Mouse (Mus musculus): ENCODE measurements at regions not wholly inside any gene's neighbourhood (a gene's known extent, or its start where the extent isn't known, plus 50 kb on each side); places are given as distances from the start of the nearest gene placed in this dataset.

DNA sequence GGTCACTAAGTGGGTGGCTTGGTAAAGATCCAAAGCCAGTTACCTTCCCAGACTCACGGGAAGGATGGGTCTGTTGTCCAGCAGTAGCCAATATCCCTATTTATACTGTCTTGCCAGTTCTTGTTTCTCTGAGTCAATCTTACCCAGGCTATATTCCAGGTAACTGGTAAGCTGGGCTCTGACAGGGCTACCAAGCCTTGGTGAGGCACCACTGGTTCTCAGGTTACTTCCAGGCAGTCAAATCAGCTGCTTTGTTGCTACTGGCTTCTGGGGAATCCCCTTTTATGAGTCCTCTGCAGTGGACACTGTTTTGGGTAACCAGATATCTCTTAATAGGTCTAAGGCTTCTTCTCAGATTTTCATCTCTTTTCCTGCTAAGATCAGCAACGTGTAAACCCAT is 178.8 kb upstream of the Nampt start:
- no peak for DNase-seq (ENCODE audit: low read depth, low spot score)

DNA sequence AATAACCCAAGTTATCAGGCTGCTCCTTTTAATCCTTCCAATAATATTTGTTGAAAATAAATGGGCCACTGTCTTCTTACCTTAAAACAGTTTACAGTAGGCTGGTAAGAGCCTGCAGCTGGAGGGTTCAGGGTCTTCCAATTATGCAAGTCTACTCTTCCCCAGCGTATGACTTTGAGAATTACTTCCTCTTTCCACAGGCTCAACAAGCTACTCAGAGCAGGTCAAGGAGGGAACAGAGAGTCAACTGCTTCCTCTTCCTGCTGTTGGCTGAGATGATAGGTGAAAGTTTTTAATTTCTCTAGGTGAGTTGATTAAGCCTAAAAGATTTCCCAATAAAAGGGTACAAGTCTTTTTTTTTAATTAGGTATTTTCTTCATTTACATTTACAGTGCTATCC is 176.9 kb upstream of the Nampt start:
- no peak for DNase-seq (ENCODE audit: low read depth, low spot score)

DNA sequence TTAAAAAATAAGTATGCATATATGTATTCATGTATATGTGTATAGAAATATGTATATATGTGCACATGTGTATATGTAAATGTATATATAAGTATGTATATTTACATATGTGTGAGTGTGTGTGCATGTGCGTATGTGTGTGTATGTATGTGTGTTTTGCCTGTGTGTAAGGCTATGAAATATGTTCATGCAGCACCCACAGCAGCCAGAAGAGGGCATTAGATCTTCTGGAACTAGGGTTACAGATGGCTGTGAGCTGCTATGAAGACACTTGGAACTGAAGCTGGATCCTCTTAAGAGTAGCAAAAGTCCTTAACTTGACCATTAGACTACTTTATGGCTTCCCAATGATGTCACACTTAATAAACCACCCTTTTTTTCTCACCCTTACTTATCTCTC is 166.2 kb upstream of the Nampt start:
- DNase-seq (ENCODE audit: low read depth, low spot score), result peak; percentile 29

DNA sequence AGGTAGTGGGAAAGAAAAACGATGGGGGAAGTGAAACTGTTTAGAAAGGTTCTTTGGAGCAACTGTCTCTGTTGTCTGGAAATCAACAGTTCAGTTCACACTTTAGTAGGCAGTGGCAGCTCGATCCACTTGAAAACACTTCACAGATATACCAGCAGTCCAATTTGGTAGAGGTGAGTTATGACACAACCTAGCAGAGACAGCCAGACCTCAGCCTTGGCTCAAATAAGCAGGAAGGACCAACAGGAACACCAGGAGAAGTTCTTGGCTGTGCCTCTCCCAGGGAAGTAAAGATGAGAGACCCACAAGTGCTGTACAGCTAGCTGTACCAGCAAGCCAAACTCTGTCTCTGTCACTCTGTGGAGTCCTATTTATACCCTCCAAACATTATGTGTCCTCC is 163.2 kb upstream of the Nampt start:
- no peak for DNase-seq (ENCODE audit: low read depth, low spot score)

DNA sequence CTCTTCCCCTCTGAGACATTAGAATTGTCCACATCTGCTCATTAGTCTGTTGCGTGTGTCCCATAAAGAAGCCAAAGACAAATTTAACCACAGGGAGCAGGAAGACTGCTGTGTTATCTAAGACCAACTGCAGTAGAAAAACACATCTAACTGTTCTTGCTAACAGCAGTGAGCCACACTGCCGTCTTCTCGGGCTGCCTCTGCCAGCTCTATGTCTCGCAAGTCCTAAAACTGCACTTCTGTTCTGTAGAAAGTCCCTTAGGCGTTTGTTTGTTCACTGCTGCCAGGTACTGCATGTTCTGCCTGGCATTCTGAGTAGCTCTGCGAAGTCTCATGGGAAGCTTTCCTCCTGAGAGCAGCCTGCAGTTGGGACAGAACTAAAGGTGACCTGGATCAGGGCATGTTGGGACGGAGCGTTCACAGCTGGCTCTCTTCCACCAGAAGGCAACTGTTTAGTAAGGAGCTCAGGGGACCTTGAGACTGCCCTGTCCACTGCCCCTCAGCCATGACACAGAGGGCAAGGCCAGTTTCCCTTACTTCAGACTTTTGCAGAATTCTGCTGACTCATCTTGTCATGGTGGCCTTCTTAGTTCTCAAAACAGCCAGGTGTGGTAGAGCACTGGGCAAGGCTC is 157.4 kb upstream of the Nampt start:
- DNase-seq (ENCODE audit: low read depth, low spot score), result no peak

DNA sequence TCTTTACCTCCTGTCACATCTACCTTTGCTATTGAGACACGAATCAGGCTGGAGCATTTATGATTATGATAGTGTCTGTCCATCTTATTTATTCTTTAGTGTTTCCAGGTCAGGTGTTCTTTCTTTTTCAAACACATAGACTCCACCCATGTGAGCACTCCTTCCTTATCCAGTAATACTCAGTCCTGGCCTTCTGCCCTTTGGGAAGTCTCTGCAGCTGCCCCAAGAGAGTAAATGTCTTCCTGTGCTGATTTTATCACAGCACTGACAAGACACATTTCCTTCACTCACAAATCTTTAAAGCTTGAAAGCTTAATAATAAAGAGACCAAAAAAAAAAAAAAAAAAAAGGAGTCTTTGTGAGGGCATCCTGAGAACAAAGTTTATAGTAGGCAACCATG is 153.3 kb upstream of the Nampt start:
- DNase-seq (ENCODE audit: low read depth, low spot score), result no peak

DNA sequence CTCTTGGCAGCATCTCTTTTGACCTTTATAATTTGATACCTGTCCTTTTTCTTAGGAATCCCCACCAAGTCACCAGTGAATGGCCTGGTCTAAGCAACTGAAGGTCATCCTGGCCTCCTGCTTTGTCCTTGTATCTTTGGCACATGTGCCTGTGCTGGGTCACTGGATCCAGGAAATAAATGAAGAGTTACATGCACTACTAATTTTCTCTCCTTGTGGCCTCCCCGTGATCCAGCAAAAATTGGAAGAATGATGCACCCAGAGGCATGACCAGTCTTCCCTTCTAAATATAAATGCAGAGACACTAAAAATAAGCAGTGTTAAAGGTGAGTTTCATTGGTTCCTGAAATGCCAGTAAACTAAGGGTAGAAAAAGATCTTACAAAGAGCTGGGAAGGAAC is 141.4 kb upstream of the Nampt start:
- DNase-seq (ENCODE audit: low read depth, low spot score), result no peak

DNA sequence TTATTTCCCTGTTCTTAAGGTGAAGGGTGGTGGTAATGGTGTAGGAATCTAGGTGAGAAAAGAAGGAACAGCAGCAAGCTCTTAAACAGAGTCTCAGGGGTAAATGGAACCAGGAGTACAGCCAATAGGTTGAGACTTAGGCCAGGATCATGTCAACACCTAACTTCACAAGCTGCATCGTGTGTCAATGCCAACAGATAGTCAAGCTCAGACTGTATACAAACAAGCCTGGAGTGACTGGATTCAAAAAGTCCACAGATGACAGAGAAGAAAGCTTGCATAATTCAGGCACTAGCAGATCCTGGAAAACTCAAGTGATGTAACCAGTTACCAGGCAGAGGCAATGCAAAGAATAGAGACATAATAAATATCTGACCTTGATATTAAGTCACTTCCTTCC is 140.6 kb upstream of the Nampt start:
- no peak for DNase-seq (ENCODE audit: low read depth, low spot score)

DNA sequence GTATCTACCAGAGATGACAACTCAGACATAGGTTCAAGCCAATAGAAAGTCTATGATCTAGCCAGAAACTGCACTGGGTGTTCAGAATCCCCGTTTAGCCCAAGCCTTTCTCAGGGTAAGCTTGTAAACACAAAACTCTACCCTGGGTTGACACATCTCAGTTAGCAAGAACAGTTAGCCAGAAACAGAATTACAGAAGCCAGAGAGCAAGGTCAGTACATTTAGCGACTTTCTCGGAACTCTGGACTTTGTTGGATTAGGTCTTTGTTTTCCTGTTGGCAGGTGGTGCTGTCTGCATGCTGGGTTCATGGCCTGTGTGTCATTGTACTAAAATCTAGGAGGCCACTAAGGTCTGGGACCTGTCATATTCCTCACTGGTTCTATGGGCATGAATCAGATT is 137.4 kb upstream of the Nampt start:
- no peak for DNase-seq (ENCODE audit: low read depth, low spot score)

DNA sequence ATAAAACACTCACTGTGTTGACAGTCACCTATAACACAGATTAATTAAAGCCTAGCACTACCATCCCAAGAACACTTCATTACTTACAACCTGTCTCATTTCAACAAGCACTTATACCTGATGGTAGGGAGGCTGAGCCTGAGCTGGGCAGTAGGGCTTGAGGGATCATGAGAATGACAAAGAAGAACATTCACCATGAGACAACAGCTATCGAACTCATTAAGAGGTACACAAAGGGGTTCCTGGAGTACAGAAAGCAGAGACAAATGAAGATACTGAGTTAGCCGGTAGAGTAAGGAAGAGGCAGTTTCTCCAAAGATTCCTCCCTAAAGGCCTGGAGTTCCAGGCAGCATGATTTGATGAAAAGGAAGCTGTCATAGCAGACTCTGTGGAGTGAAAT is 136.0 kb upstream of the Nampt start:
- DNase-seq (ENCODE audit: low read depth, low spot score), result peak; percentile 65

DNA sequence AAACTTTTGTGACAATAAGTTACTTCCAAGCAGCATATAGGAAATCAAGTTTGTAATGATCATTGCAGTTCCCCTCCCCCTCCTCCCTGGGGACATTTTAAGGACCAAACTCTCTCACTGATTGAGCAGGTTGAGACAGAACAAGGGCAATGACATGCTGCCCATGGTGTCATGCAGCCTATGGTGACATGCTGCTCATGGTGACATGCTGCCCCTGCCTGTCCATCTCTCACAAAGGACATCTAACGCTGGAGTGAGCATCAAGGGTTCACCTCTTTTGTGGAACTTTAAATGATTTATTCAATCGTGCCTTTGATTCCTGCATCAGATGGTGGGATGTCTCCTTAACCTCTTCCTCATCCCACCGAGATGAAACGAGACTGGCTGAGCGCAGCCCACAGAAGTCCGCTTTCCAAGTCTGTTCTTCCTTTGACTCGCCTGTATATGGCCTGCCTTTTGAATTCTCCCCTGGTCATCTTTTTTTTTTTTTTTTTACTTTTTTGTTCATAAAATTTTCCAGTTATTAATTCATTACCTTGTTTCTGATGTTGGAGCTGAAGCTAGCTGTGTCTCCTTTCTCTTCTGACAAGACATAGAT is 133.5 kb upstream of the Nampt start:
- no peak for DNase-seq (ENCODE audit: low read depth, low spot score)

DNA sequence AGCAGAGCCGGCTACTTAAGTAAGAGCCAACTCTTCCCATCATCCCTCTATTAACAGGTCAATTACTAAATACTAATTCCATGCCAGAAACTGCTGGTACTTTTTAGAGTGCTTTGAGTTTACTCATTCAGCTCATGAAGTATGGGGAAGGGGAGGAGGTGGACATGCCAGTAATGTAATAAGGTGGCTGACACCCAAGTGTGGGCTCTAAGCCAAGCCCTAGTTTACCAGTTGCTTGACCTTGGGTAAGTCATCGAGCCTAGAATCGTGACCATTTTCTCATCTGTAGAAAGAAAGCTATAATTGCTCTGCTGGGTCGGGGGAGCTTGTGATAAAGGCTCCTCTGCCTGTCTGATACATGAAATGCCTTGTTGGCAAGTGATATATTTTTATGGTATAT is 130.0 kb upstream of the Nampt start:
- DNase-seq (ENCODE audit: low read depth, low spot score), result no peak

DNA sequence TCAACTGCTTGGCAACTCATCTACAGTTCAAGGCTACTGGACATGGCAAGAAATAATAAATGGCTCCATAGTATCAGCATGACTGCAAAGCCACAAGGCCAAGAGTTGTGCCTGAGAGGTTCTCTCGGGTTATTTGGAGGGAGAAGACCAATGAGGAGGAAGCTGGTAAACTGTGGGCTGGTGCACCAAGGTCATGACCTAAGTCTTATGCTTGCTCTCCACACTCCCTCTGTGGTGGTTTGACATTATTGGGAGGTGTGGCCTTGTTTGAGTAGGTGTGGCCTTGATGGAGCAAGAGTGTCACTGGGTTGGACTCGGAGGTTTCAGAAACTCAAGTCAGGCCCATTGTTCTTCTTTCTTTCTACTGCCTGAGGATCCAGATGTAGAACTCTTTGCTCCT is 129.2 kb upstream of the Nampt start:
- DNase-seq (ENCODE audit: low read depth, low spot score), result no peak

DNA sequence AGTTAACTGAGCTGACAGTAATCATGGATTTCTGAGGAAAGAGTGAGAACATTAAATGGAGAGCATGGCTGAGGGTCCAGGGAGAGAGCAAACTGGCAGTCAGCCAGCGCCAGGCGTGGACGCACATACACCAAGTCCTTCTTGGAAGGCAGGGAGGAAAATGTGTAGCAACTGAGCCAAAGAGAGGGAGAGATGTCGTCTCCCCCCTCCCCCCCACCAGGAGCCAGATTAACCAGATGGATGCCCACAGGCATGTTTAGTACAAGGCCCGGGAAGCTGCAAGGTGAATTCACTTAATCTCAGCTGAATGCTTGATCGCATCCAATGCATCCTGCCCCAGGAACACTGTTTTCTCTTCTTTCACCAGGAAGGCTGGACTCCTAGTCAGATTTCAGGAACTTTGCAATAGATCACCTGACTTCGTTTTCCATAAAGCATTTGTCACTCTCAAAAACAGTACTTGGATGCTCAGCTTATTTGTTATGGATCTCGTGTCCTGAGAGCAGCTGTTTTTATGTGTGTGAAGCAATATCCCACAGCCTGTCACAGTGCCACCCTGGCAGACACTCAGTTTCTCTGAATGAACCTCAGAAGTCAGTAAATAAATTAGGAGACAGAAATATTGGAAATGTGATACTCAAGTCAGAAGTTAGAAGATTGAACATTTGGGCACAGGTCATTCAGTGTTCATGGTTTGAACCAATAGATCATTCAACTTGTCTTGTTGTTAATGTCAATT is 127.1 kb upstream of the Nampt start:
- DNase-seq (ENCODE audit: low read depth, low spot score), result no peak

DNA sequence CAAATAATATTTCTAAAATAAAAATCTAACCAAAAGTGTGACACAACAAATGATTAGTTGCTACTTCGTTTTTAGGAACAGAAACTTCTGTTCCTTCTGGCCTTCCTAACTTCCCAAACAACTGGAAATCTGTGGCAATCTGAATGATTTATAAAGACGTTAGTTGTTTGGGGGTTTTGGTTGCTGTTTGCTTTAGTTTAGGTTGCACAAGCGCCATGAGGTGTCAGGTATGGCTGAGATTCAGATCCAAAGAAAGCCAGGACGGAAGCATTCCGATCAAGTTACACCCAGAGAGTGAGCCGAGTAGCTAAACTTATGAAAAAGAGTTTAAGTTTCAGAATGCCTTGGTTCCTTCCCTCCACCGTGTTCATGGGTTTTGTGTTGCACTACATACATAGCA is 126.4 kb upstream of the Nampt start:
- DNase-seq (ENCODE audit: low read depth, low spot score), result no peak

DNA sequence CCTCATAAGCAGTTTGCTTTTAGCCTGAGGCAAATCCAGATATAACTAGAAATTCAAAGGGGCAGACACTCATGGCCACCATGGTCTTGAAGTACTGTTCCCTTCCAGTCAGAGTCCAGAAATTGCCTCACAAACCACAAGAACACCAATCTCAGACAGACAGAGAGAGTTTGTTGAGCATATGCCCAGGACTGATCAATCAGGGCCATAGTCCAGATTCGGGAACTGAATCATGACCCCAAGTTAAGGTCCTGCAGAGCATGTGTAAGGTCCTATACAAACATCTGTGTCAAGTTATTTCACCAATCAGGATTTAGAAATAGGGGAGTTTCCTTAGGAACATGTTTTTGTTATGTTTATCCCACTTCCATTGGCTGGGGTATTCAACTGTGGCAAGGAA is 125.7 kb upstream of the Nampt start:
- no peak for DNase-seq (ENCODE audit: low read depth, low spot score)

DNA sequence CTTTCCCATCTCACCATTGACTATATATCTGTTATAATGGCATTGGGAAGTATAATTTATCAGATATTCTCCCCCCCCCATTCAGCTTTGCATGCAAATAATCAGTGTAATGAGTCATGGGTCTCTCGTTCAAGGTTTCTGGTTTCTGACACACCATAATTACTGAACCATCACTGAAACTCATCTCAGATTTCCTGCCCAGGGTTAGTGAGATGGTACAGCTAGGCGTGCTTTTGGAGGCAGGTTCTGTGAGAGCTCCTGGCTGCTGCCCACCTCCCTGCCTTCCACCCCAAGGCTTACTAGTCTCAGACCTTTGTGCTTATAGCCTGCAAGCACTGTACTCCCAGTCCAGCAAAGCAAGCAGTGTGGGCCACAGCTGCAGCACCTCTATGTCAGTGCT is 122.5 kb upstream of the Nampt start:
- no peak for DNase-seq (ENCODE audit: low read depth, low spot score)

DNA sequence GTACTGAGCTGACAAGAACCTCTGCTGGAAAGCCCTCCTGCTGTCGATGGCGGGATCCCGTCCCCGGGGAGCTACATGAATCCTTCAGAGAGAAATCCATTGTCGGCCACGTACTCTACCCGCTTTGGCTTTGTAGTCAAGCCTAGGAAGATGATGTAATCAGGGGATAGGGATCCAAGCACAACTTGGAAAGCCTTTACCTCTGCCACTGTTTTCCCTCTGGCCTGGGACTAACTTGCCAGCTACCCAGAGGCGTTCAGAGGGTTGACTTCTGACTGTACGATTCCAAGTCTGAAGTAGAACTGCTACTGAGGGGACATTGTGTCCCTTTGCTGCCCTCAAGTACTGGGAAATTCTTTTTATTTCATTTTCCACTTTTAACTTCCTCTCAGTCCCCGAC is 110.2 kb upstream of the Nampt start:
- no peak for DNase-seq (ENCODE audit: low read depth, low spot score)

DNA sequence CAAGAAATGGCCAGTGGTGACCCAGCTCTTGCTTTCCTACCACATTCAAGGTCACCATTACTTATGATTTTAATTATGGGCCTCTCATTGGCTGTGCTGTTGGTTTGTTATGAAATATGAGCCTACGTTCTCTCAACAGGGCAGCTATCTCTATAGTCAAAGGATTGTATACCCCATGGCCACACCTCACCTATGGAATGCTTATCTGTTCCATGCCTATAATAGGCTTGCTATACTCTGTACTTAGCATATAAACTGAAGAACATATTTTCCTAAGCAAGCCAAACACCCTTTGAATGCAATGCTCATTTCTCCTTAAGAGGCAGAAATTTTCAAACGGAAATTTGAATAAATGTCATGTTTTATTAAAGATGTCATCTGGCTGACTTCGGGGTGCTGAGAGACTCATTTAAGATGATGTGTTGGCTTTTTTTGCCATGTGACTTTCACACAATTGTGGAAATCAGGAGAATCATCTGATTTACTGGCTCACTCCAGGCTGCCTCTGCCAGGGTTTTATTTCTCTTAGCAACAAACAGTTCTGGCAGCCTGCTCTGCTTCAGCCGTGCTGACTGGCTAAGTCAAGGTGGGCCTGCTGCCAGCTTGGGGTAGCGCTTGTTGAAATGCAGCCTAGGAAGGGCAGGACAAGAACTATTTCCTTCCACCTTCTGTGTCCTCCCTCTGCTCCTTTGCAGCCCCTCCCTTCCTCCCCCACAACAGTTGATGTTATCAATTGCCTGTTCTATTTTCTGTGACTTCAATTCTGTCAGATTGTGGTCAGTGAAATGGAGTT is 102.0 kb upstream of the Nampt start:
- no peak for DNase-seq (ENCODE audit: low read depth, low spot score)

DNA sequence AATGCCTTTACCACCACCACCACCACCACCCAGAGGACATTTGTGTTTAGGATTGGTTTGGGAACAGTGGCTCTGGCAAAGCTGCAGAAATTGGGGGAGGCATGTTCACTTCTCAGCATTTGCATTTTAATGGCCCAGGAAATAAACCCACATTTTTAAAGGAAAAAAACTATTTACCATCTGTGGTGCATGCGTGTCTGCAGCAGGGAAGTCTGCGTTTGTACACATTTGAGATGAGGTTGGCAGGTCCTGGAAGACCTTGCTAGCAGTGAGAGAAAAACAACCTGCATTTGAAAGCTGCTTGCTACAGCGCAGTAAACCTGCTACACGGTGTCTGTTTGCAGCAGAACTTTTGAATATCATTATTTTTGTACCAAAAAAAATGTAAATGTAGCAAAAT is 100.1 kb upstream of the Nampt start:
- DNase-seq (ENCODE audit: low read depth, low spot score), result no peak

DNA sequence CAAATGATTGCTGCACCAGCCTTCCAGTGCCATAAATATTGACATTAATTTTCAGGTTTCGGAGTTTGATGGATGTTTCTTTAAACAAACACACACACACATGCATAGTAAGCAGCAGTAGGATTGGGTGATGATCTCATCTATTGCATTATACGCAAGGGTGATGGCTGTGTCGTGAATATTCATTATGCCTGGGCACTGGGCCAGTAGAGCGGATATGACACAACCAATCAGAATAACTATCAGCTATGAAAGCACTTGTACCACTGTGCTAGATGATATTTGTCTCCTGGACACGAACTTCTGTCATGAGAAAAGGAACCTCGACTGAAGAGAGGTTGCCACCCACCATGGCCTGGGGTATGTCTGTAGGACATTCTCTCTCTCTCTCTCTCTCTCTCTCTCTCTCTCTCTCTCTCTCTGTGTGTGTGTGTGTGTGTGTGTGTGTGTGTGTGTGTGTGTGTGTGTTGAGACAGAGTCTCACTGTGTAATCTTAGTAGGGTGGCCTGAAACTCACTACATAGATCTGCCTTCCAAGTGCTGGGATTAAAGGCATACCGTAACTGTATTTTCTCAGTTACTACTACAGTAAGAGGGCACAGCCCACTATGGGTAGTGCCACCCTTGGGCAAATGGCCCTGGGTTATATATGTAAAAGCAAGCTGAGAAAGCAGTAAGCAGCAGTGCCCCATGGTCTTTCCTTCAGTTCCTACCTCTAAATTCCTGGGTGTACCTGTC is 94.7 kb upstream of the Nampt start:
- DNase-seq (ENCODE audit: low read depth, low spot score), result no peak

DNA sequence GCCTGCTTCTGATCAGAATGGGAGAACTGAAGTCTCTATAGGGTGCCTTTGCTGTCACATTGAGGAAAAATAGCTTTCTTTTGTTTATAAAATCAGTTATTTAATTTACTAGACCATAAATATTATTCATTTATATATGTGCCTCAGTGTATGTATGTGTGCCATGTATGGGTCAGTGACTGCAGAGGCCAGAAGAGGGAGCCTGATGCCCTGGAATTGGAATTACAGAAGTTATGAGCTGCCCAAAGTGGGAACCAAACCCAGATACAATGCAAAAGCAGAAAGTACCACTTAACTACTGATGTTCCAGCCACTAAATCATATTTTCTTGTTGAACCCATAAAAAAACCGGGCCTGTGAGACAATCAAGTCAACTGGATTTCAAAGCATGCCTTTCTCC is 91.8 kb upstream of the Nampt start:
- no peak for DNase-seq (ENCODE audit: low read depth, low spot score)

All from ES-CJ7 (cell line).